Mouse (Mus musculus) NIH3T3 (cell line): ENCODE measurements at regions not wholly inside any gene's neighbourhood (a gene's known extent, or its start where the extent isn't known, plus 50 kb on each side); places are given as distances from the start of the nearest gene placed in this dataset.

Experiments
- DNase-seq: peaks from one replicate; pipeline ENCODE4 v3.0.0-alpha.2; 2012; ENCODE audit warnings: low read depth

GRCm38 (mm10) chr1:34930571-34930970, 80.8 kb downstream of the Plekhb2 start:
- DNase-seq: no peak

- no peak for DNase-seq
Measured at GRCm38 (mm10) chr1:34943196-34943595, 93.4 kb downstream of the Plekhb2 start.

GRCm38 (mm10) chr1:34961633-34962507, 112.1 kb downstream of the Plekhb2 start:
- no peak for DNase-seq

GRCm38 (mm10) chr1:34962508-34962885, 112.7 kb downstream of the Plekhb2 start:
- DNase-seq: no peak

GRCm38 (mm10) chr1:34974801-34975200, 125.0 kb downstream of the Plekhb2 start:
- no peak for DNase-seq

- no peak for DNase-seq
Measured at GRCm38 (mm10) chr1:34978156-34978555, 128.4 kb downstream of the Plekhb2 start.

GRCm38 (mm10) chr1:34979350-34979749, 129.6 kb downstream of the Plekhb2 start:
- peak; percentile 27 for DNase-seq

GRCm38 (mm10) chr1:34981934-34982333, 132.2 kb downstream of the Plekhb2 start:
- no peak for DNase-seq

- no peak for DNase-seq
Measured at GRCm38 (mm10) chr1:34982966-34983365, 133.2 kb downstream of the Plekhb2 start.

- no peak for DNase-seq
Measured at GRCm38 (mm10) chr1:34986861-34987260, 137.1 kb downstream of the Plekhb2 start.

GRCm38 (mm10) chr1:34987650-34988221, 138.0 kb downstream of the Plekhb2 start:
- DNase-seq: no peak

GRCm38 (mm10) chr1:34988225-34988624, 138.4 kb downstream of the Plekhb2 start:
- DNase-seq: no peak

- no peak for DNase-seq
Measured at GRCm38 (mm10) chr1:35000801-35001200, 151.0 kb downstream of the Plekhb2 start.

GRCm38 (mm10) chr1:35017471-35017870, 167.7 kb downstream of the Plekhb2 start:
- DNase-seq: peak; percentile 78

- peak; percentile 10 for DNase-seq
Measured at GRCm38 (mm10) chr1:35032619-35033018, 182.8 kb downstream of the Plekhb2 start.

GRCm38 (mm10) chr1:35072811-35073210, 223.0 kb downstream of the Plekhb2 start:
- DNase-seq: no peak

GRCm38 (mm10) chr1:35094873-35095272, 245.1 kb downstream of the Plekhb2 start:
- no peak for DNase-seq

- no peak for DNase-seq
Measured at GRCm38 (mm10) chr1:35095785-35096184, 246.0 kb downstream of the Plekhb2 start.

- DNase-seq: no peak
Measured at GRCm38 (mm10) chr1:35106665-35107064, 256.9 kb downstream of the Plekhb2 start.

- DNase-seq: no peak
Measured at GRCm38 (mm10) chr1:35109801-35110200, 260.0 kb downstream of the Plekhb2 start.

- no peak for DNase-seq
Measured at GRCm38 (mm10) chr1:35115521-35115920, 265.7 kb downstream of the Plekhb2 start.

- no peak for DNase-seq
Measured at GRCm38 (mm10) chr1:35137907-35138306, 288.1 kb downstream of the Plekhb2 start.

GRCm38 (mm10) chr1:35149036-35149435, 299.3 kb downstream of the Plekhb2 start:
- DNase-seq: no peak

- DNase-seq: no peak
Measured at GRCm38 (mm10) chr1:35162506-35162905, 312.7 kb downstream of the Plekhb2 start.
